Mouse (Mus musculus) thymus, postnatal 25 days (tissue): ENCODE results near the gene Gabra5.

ENCODE experiments used
- DNase-seq: peaks from one replicate; pipeline ENCODE4 v3.0.0; 2022

Gene Gabra5

GRCm38 (mm10) chr7:57384112-57384511, 125.7 kb downstream of the Gabra5 start:
- no peak for DNase-seq

DNA sequence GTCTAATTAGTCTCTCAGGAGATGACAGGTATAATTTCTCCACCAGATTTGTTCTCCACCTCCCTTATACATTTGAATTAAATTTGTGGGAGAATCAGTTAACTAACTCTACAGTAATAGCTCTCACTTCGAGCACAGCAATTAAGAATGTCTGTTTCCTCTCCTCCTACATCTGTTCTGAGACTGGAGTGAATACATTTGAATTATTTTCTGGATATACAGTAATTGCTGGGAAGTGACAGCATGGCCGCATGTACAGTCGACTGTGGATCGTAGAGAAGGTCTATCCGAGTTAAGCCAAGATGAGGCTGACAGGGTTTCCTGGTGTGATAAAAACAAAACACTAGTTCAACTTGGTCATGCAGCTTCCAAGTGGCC, 143.9 kb downstream of the Gabra5 start:
- no peak for DNase-seq

DNA sequence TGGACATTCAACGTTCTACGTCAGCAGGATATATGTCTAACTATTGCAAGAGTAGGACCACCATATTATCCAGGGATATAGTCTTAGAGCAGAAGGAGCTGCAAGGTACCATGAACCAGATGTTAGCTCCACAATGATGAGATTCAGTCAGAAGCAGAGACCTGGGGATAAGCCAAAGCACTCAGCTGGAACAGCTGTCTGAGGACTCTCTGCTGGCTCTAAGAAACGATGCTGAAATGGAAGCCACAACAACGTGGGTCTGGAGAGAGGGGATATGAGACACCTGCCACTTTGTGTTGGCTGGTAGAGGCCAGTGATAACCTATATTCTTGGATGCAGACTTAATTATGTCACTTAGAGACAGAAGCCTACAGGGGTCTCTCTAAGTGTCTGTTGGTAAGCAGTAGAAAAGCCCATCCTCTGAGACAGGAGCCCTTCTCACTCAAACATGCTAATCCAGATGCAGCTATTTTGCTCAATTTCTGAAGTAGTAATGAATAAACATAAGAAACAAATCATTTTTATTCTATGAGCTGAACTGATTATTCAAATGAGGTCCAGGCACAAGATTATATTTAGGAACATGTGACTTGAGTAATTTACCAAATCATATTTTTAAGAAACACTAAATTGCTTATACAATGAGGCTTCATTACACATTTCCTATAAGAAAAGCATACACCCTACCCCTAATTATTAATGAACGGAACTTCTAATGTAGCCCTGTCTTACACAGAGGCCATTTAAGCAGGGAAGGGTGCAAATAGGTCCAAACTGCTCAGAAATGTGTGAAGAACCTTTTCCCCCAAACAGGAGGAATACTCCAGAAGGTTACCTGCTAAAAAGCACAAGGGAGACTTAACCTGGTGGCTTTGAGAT, 144.5 kb downstream of the Gabra5 start:
- DNase-seq = no peak

DNA sequence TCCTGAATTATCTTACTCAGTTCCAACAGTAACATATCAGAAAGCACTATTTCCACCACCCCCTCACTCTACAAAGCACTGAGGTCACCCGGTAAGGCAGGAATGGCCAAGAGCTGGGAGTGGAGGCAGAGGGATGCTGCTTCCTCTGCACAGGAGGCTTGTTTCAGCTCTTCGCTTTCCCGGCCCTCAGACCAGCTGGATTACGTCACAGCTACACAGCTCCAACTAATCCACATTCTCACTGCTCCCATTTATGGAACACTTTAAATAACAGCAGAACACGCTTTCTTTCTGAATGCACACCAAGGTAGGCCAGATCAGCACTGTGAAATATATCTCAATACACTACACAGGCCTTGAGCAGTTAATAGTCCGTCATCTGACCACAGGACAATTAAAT, 146.0 kb downstream of the Gabra5 start:
- no peak for DNase-seq

DNA sequence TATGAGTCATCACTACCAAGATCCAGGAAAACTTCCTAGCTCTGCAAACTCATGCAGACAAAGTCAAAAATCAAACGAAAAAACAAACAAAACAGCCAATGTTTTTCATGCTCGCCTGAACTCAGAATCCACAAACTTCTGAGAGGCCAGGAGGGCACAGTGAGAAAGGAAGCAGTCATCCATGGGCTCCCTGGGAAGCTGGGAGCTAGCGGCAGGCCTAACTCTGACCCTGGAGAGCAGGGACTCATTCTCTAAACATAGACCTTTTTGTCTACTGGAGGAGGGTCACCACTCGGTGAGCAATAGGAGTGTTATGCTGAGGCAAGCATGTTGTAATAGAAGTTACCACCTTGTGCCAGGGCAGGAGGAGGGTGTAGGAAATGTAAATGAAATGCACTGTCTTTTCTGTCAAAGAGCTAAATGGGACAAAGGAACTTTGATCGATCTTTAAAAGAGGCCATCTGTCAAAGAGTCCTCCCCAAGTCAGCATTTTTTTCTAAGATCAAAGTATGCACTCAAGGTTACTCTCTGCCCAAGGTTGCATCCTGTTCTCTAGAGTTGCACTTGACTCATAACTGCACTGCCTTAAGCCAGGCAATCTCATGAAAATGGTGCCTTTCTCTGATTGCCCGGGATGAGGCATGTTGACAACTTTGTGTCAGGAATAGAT, 151.9 kb downstream of the Gabra5 start:
- no peak for DNase-seq
